Mouse (Mus musculus) frontal cortex, adult (tissue): ENCODE results near the gene Thsd7a.

Source experiments
- ATAC-seq: cut with Nextera tagmentation; 2 replicates; pipeline ENCODE4 v1.9.2; 2017; ENCODE audit warnings: mild to moderate bottlenecking, moderate library complexity, mixed read lengths; ENCODE audit not compliant: low TSS enrichment

Gene Thsd7a

GRCm38 (mm10) chr6:12393574-12394380 is 355.4 kb downstream of the Thsd7a start:
- no peak for ATAC-seq

- no peak for ATAC-seq
These were observed 362.5 kb downstream of the Thsd7a start for GRCm38 (mm10) chr6:12386731-12387130.

GRCm38 (mm10) chr6:12385591-12385990 is 363.6 kb downstream of the Thsd7a start:
- peak; percentile 68 for ATAC-seq

GRCm38 (mm10) chr6:12381136-12381778 is 368.0 kb downstream of the Thsd7a start:
- ATAC-seq, result peak; percentile 70; the same call in 1 of the 2 replicates

GRCm38 (mm10) chr6:12380717-12381116 is 368.5 kb downstream of the Thsd7a start:
- ATAC-seq, result no peak

- ATAC-seq, result no peak
These were observed 390.5 kb downstream of the Thsd7a start for GRCm38 (mm10) chr6:12358737-12359136.

GRCm38 (mm10) chr6:12353573-12353972 is 395.6 kb downstream of the Thsd7a start:
- ATAC-seq, result peak; percentile 69

- peak; percentile 16 for ATAC-seq
These were observed 397.0 kb downstream of the Thsd7a start for GRCm38 (mm10) chr6:12352165-12352719.

- ATAC-seq, result peak; percentile 85
These were observed 398.5 kb downstream of the Thsd7a start for GRCm38 (mm10) chr6:12350753-12351152.

- ATAC-seq, result no peak
These were observed 400.0 kb downstream of the Thsd7a start for GRCm38 (mm10) chr6:12349105-12349759.

- no peak for ATAC-seq
These were observed 400.5 kb downstream of the Thsd7a start for GRCm38 (mm10) chr6:12348667-12349066.

GRCm38 (mm10) chr6:12336590-12337584 is 412.3 kb downstream of the Thsd7a start:
- no peak for ATAC-seq

GRCm38 (mm10) chr6:12315070-12315909 is 433.9 kb downstream of the Thsd7a start:
- peak; percentile 91 for ATAC-seq

GRCm38 (mm10) chr6:12307502-12307901 is 441.7 kb downstream of the Thsd7a start:
- ATAC-seq, result no peak

GRCm38 (mm10) chr6:12262641-12263400 is 486.4 kb downstream of the Thsd7a start:
- ATAC-seq, result no peak
